Mouse (Mus musculus) NIH3T3 (cell line): ENCODE data around the gene Idua.

Experiments
- DNase-seq: peaks from one replicate; pipeline ENCODE4 v3.0.0-alpha.2; 2012; ENCODE audit warnings: low read depth

Idua gene

GRCm38 (mm10) chr5:108680871-108681270 is 20.7 kb downstream of the Idua start:
- peak; percentile 67 for DNase-seq

GRCm38 (mm10) chr5:108689091-108689490 is 29.0 kb downstream of the Idua start:
- no peak for DNase-seq

GRCm38 (mm10) chr5:108691152-108691551 is 31.0 kb downstream of the Idua start:
- no peak for DNase-seq

GRCm38 (mm10) chr5:108692271-108692670 is 32.1 kb downstream of the Idua start, which contains the start of gene Fgfrl1:
Gene Fgfrl1 (plus strand): TSS chr5:108692382.
- DNase-seq: peak; percentile 82

GRCm38 (mm10) chr5:108693872-108694288 is 33.7 kb downstream of the Idua start:
- peak; percentile 95 for DNase-seq

GRCm38 (mm10) chr5:108694352-108695261 is 34.5 kb downstream of the Idua start:
- DNase-seq: peak; percentile 51

- DNase-seq: no peak
Observed at GRCm38 (mm10) chr5:108695861-108696260, 35.7 kb downstream of the Idua start.

- DNase-seq: no peak
Observed at GRCm38 (mm10) chr5:108696542-108696941, 36.4 kb downstream of the Idua start.

- peak; percentile 73 for DNase-seq
Observed at GRCm38 (mm10) chr5:108697341-108697753, 37.2 kb downstream of the Idua start.

GRCm38 (mm10) chr5:108700346-108700745 is 40.2 kb downstream of the Idua start:
- no peak for DNase-seq

- no peak for DNase-seq
Observed at GRCm38 (mm10) chr5:108701341-108702021, 41.4 kb downstream of the Idua start.

- no peak for DNase-seq
Observed at GRCm38 (mm10) chr5:108703754-108704626, 43.9 kb downstream of the Idua start.

- DNase-seq: no peak
Observed at GRCm38 (mm10) chr5:108707758-108708157, 47.6 kb downstream of the Idua start.

- DNase-seq: no peak
Observed at GRCm38 (mm10) chr5:108708419-108708818, 48.3 kb downstream of the Idua start.

- no peak for DNase-seq
Observed at GRCm38 (mm10) chr5:108708981-108709731, 49.0 kb downstream of the Idua start.

- no peak for DNase-seq
Observed at GRCm38 (mm10) chr5:108711968-108712367, 51.8 kb downstream of the Idua start.

- DNase-seq: peak; percentile 72
Observed at GRCm38 (mm10) chr5:108713096-108713495, 53.0 kb downstream of the Idua start.

- peak; percentile 50 for DNase-seq
Observed at GRCm38 (mm10) chr5:108713691-108714090, 53.6 kb downstream of the Idua start.

- peak; percentile 74 for DNase-seq
Observed at GRCm38 (mm10) chr5:108714149-108714548, 54.0 kb downstream of the Idua start.

- no peak for DNase-seq
Observed at GRCm38 (mm10) chr5:108715974-108716373, 55.8 kb downstream of the Idua start.

- no peak for DNase-seq
Observed at GRCm38 (mm10) chr5:108718051-108718450, 57.9 kb downstream of the Idua start.
